Comparison of ENCODE assay signal across 9 mouse cellular contexts in the genomic region with DNA sequence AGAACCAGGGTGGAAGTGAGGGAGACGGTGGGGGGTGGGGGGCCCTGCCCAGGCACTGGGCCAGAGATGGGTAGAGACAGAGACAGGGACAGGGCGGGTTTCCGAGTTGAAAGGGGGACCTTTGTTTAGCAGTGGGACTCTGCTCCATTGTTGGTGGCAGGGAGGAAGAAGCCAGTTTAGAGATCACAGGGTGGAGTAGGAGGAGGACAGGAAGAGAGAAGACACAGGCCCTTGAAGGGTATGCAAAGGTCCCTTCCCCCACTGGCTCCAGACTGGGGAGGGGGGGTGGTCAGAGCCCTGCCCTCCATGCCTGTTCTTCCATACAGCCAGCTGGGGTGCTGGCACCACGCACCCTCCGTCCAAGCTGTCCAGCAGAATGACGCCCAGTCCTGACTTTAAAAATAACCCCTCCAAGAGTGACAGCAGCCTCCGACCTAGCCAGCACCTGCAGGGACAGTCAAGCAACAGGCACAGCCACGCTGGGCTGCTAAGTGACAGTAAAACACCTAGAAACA. TPM values are rescaled to one million over a fixed set of nuclear protein-coding genes. Genes with fewer than 3 reads are reported as not detected.
A peak's percentile ranks its signal among the peaks of the same experiment; 100 is the strongest.
DNase-seq lines count a peak whose midpoint lies in the region; ATAC-seq lines count a peak whose summit lies in the region.
"Had no signal": no experiment of that assay in that cellular context is flagged by ENCODE, and none has a peak within 500 bp of the region (broad histone marks: within the 10 kb centered on the region; RNA-seq: fewer than 3 reads in every experiment).

No protein-coding gene starts in this region.

- H3K4me2 ChIP-seq in heart, embryonic 14.5 days (ENCODE audit: low read length): peak overlapping the region; percentile 43
- H3K4me2 ChIP-seq in neural tube, embryonic 15.5 days: no peak overlapping the region
- H3K4me2 ChIP-seq: midbrain, embryonic 12.5 days had no signal

- ATAC-seq in heart, embryonic 14.5 days (ENCODE audit: insufficient number of reproducible peaks, insufficient read depth, low FRiP score, low read depth): 0 out of 2 replicates have a peak, but pooled peaks have one; percentile 5
- ATAC-seq in neural tube, embryonic 15.5 days (ENCODE audit: low FRiP score): no peak
- no peak for ATAC-seq in frontal cortex, adult (ENCODE audit: low TSS enrichment)

- WGBS in heart, embryonic 14.5 days: 11% methylated on average over 8 of the region's 8 CpGs
- WGBS in neural tube, embryonic 15.5 days: 36% methylated on average over 8 of the region's 8 CpGs

- H3K27me3 ChIP-seq in heart, embryonic 14.5 days (ENCODE audit: control insufficient read depth, insufficient read depth, low read length): no peaks in the 10 kb centered on the region
- H3K27me3 ChIP-seq in neural tube, embryonic 15.5 days (replicated peaks): no peaks in the 10 kb centered on the region

- peaks cover 76 to 86% of the 10 kb centered on the region in 2 experiments for H3K4me1 ChIP-seq in heart, embryonic 14.5 days (ENCODE audit: control insufficient read depth in 2 of 2, insufficient read depth in 2 of 2, low read length in 2 of 2)
- peaks cover 49% of the 10 kb centered on the region for H3K4me1 ChIP-seq in neural tube, embryonic 15.5 days

- H3K9me3 ChIP-seq in heart, embryonic 14.5 days (ENCODE audit: control insufficient read depth, low read length): no peaks in the 10 kb centered on the region
- H3K9me3 ChIP-seq in neural tube, embryonic 15.5 days (replicated peaks): no peaks in the 10 kb centered on the region
- H3K9me3 ChIP-seq: midbrain, embryonic 12.5 days had no signal

- peak; percentile 84 for DNase-seq in ZHBTc4 (ENCODE audit: low read depth, low spot score)
- DNase-seq in cerebellum, adult 9-10 months: peak; percentile 93
- DNase-seq in kidney, postnatal 10 days: peak; percentile 76
- DNase-seq in right cerebral cortex, postnatal 10 days (ENCODE audit: low spot score in 2 of 2): no peak
- no peak for DNase-seq in spleen, adult 12 weeks (ENCODE audit: low spot score)

- H3K9ac ChIP-seq in heart, embryonic 14.5 days (ENCODE audit: low read length): peak overlapping the region; percentile 51
- no peak overlapping the region for H3K9ac ChIP-seq in neural tube, embryonic 15.5 days (replicated peaks)
- H3K9ac ChIP-seq: midbrain, embryonic 12.5 days had no signal

- H3K4me3 ChIP-seq in heart, embryonic 14.5 days (ENCODE audit: control insufficient read depth in 1 of 2, insufficient read depth in 1 of 2, low read depth in 1 of 2, low read length in 2 of 2): no peak overlapping the region
- H3K4me3 ChIP-seq in neural tube, embryonic 15.5 days (replicated peaks): no peak overlapping the region
- H3K4me3 ChIP-seq: midbrain, embryonic 12.5 days had no signal

- peak overlapping the region; percentile 46 to 86 for H3K27ac ChIP-seq in heart, embryonic 14.5 days (replicated peaks in 1 of 2; ENCODE audit: control insufficient read depth in 1 of 2, insufficient read depth in 1 of 2, low read depth in 2 of 2, low read length in 2 of 2)
- H3K27ac ChIP-seq in neural tube, embryonic 15.5 days (replicated peaks): 0 out of 2 replicates have a peak overlapping the region, but pooled peaks have one; percentile 49
- H3K27ac ChIP-seq: midbrain, embryonic 12.5 days had no signal

- H3K36me3 ChIP-seq in heart, embryonic 14.5 days (ENCODE audit: control insufficient read depth, insufficient read depth, low read length): peaks cover 32% of the 10 kb centered on the region
- peaks cover 7% of the 10 kb centered on the region; the same call in 1 of the 2 replicates for H3K36me3 ChIP-seq in neural tube, embryonic 15.5 days

RNA-seq across cellular contexts. Expression of a gene that starts 7.6 kb away (rescaled TPM):
- polyA plus RNA-seq in heart, embryonic 14.5 days (2014; fragmentation: Nextera tagmentation; extraction: Ambion mirVana): 117 and 118 TPM in 2 replicates
- 58.2 and 74.6 TPM in 2 replicates for polyA plus RNA-seq in neural tube, embryonic 15.5 days (2015; fragmentation: Nextera tagmentation; extraction: Ambion mirVana)

RNA-seq across cellular contexts. Expression of a gene that starts 24.6 kb away (rescaled TPM):
- 54.7 and 58.1 TPM in 2 replicates for polyA plus RNA-seq in heart, embryonic 14.5 days (2014; fragmentation: Nextera tagmentation; extraction: Ambion mirVana)
- polyA plus RNA-seq in neural tube, embryonic 15.5 days (2015; fragmentation: Nextera tagmentation; extraction: Ambion mirVana): 24.3 and 24.4 TPM in 2 replicates

RNA-seq across cellular contexts. Expression of a gene that starts 25.5 kb away (rescaled TPM):
- 94.5 and 95.3 TPM in 2 replicates for polyA plus RNA-seq in heart, embryonic 14.5 days (2014; fragmentation: Nextera tagmentation; extraction: Ambion mirVana)
- polyA plus RNA-seq in neural tube, embryonic 15.5 days (2015; fragmentation: Nextera tagmentation; extraction: Ambion mirVana): 29.8 and 38.9 TPM in 2 replicates

RNA-seq across cellular contexts. Expression of a gene that starts 34.1 kb away (rescaled TPM):
- 3.4 and 4.3 TPM in 2 replicates for polyA plus RNA-seq in heart, embryonic 14.5 days (2014; fragmentation: Nextera tagmentation; extraction: Ambion mirVana)
- polyA plus RNA-seq in neural tube, embryonic 15.5 days (2015; fragmentation: Nextera tagmentation; extraction: Ambion mirVana): 233 and 264 TPM in 2 replicates

RNA-seq across cellular contexts. Expression of a gene that starts 51.6 kb away (rescaled TPM):
- 95.8 and 102 TPM in 2 replicates for polyA plus RNA-seq in heart, embryonic 14.5 days (2014; fragmentation: Nextera tagmentation; extraction: Ambion mirVana)
- 118 and 121 TPM in 2 replicates for polyA plus RNA-seq in neural tube, embryonic 15.5 days (2015; fragmentation: Nextera tagmentation; extraction: Ambion mirVana)

Comparison
In these comparisons a context has a peak if more than half of its experiments do, and no peak if none do; other contexts are left out.
1. DNase-seq: peak in ZHBTc4 (single experiment), cerebellum, adult 9-10 months (single experiment) and kidney, postnatal 10 days (single experiment); none in right cerebral cortex, postnatal 10 days (0 of 2) and spleen, adult 12 weeks (single experiment).